Mouse (Mus musculus) thymus, adult 2 months (tissue): Measurements from ENCODE around the gene Inca1. TPM values are rescaled to one million over a fixed set of nuclear protein-coding genes. Genes with fewer than 3 reads are reported as not detected.

Experiments
- DNase-seq: peaks from one replicate; pipeline ENCODE4 v3.0.0; 2021
- H3K27ac ChIP-seq: fragments of 200-500 bp; 2 replicates; pipeline ENCODE4 v1.5.1; 2012; ENCODE audit warnings: low read length, control low read depth; ENCODE audit not compliant: control insufficient read depth, insufficient read depth
- H3K27me3 ChIP-seq: fragments of 200-500 bp; 2 replicates; pipeline ENCODE4 v1.6.1; 2012; ENCODE audit warnings: mild to moderate bottlenecking, low read length, moderate library complexity, mixed read lengths; ENCODE audit not compliant: control insufficient read depth, insufficient read depth
- H3K36me3 ChIP-seq: fragments of 200-500 bp; 2 replicates; pipeline ENCODE4 v1.6.1; 2012; ENCODE audit warnings: mild to moderate bottlenecking, low read length, moderate library complexity; ENCODE audit not compliant: control insufficient read depth, insufficient read depth
- H3K4me1 ChIP-seq: fragments of 200-500 bp; replicated peaks from 2 replicates; pipeline ENCODE4 v1.6.1; 2012; ENCODE audit warnings: low read length; ENCODE audit not compliant: control insufficient read depth, insufficient read depth
- H3K4me3 ChIP-seq: fragments of 200-500 bp; 2 replicates; pipeline ENCODE4 v1.5.1; 2012; ENCODE audit warnings: mild to moderate bottlenecking, low read length, control low read depth, moderate library complexity; ENCODE audit not compliant: control insufficient read depth, insufficient read depth
- CTCF ChIP-seq: fragments of 200-500 bp; IDR thresholded peaks from 2 replicates; pipeline ENCODE4 v1.5.1; 2012; ENCODE audit warnings: mild to moderate bottlenecking, control low read depth, low read length, moderate library complexity, borderline replicate concordance; ENCODE audit not compliant: control insufficient read depth, poor library complexity, insufficient read depth; ENCODE audit errors: extremely low read depth
- POLR2A ChIP-seq: fragments of 200-500 bp; IDR thresholded peaks from 2 replicates; pipeline ENCODE4 v1.6.1; 2012; ENCODE audit warnings: mild to moderate bottlenecking, low read length, control low read depth, moderate library complexity; ENCODE audit not compliant: control insufficient read depth, poor library complexity, insufficient read depth; ENCODE audit errors: extremely low read depth
- WGBS: fragments of 180-500 bp; shearing (Covaris S2); methylation state at CpG from one replicate; pipeline ENCODE4 v1.1.7; 2018; 5-methylcytosine and 5-hydroxymethylcytosine counted together
- polyA plus RNA-seq: library from polyadenylated mRNA; depleted of rRNA; stranded (reverse); fragments of >200 nt; gene quantifications from 2 replicates; pipeline ENCODE4 v1.2.3, GENCODE M21; 2012

Inca1 gene
- polyA plus RNA-seq, 1 experiment: 1.9 TPM

GRCm38 (mm10) chr11:70658521-70658920, 41.4 kb downstream of the Inca1 start:
- WGBS: 21% methylated on average over 5 of the region's 5 CpGs
- Histone ChIP-seq H3K27me3 (no peaks in the 10 kb centered on the region), H3K36me3 (peaks cover 17% of the 10 kb centered on the region), H3K4me3 (no peak overlapping the region), H3K27ac (no peak overlapping the region), H3K4me1 (peaks cover 31% of the 10 kb centered on the region)
- no peak for DNase-seq
- TF ChIP-seq POLR2A: no peak
- TF ChIP-seq CTCF: no peak

- peak overlapping the region; percentile 20; the same call in 1 of the 2 replicates for H3K27ac ChIP-seq
- WGBS: 84% methylated on average over 9 of the region's 9 CpGs
- TF ChIP-seq POLR2A (no peak), CTCF (no peak)
- no peak overlapping the region for H3K4me3 ChIP-seq
- peaks cover 31% of the 10 kb centered on the region for H3K4me1 ChIP-seq
- H3K36me3 ChIP-seq: peaks cover 13% of the 10 kb centered on the region
- DNase-seq: no peak
- H3K27me3 ChIP-seq: no peaks in the 10 kb centered on the region
Observed at GRCm38 (mm10) chr11:70657991-70658390, 42.0 kb downstream of the Inca1 start.

- DNase-seq: peak; percentile 24
- WGBS: 56% methylated on average over 6 of the region's 6 CpGs
- Histone ChIP-seq H3K27ac (peak overlapping the region; percentile 20; the same call in 1 of the 2 replicates), H3K4me1 (peaks cover 31% of the 10 kb centered on the region), H3K36me3 (peaks cover 13% of the 10 kb centered on the region), H3K27me3 (no peaks in the 10 kb centered on the region), H3K4me3 (no peak overlapping the region)
- no peak for TF ChIP-seq CTCF
- TF ChIP-seq POLR2A: no peak
Observed at GRCm38 (mm10) chr11:70657573-70657972, 42.4 kb downstream of the Inca1 start.

GRCm38 (mm10) chr11:70656964-70657363, 43.0 kb downstream of the Inca1 start, which contains the start of gene Eno3:
Gene Eno3, plus strand, starts transcription at chr11:70657202.
- H3K4me1 ChIP-seq: peaks cover 33% of the 10 kb centered on the region
- H3K4me3 ChIP-seq: peak within 1 kb of the TSS; percentile 100
- DNase-seq: no peak
- TF ChIP-seq POLR2A: no peak
- no peak for TF ChIP-seq CTCF
- 73% methylated on average over 3 of the region's 3 CpGs for WGBS
- no peaks in the 10 kb centered on the region for H3K27me3 ChIP-seq
- H3K27ac ChIP-seq: peak within 1 kb of the TSS; percentile 97
- H3K36me3 ChIP-seq: peaks cover 13% of the 10 kb centered on the region

- 74% methylated on average over 16 of the region's 16 CpGs for WGBS
- Histone ChIP-seq H3K4me1 (peaks cover 35% of the 10 kb centered on the region), H3K36me3 (peaks cover 16% of the 10 kb centered on the region), H3K27me3 (no peaks in the 10 kb centered on the region), H3K4me3 (peak overlapping the region; percentile 100), H3K27ac (peak overlapping the region; percentile 97; the same call in 1 of the 2 replicates)
- peak; percentile 16 for DNase-seq
- TF ChIP-seq CTCF: no peak
- no peak for TF ChIP-seq POLR2A
Observed at GRCm38 (mm10) chr11:70656456-70656927, 43.5 kb downstream of the Inca1 start.

GRCm38 (mm10) chr11:70655571-70656455, 44.1 kb downstream of the Inca1 start:
- DNase-seq: peak; percentile 66
- peaks cover 23% of the 10 kb centered on the region for H3K36me3 ChIP-seq
- no peaks in the 10 kb centered on the region for H3K27me3 ChIP-seq
- peak overlapping the region; percentile 97 for H3K27ac ChIP-seq
- TF ChIP-seq POLR2A: no peak
- TF ChIP-seq CTCF: no peak
- H3K4me1 ChIP-seq: peaks cover 40% of the 10 kb centered on the region
- WGBS: 5% methylated on average over 60 of the region's 61 CpGs
- H3K4me3 ChIP-seq: peak overlapping the region; percentile 100
